9 mouse cellular contexts compared by ENCODE assay signal in genomic region chr7:19910421-19911291, GRCm38 (mm10). TPM values are rescaled to one million over a fixed set of nuclear protein-coding genes. Genes with fewer than 3 reads are reported as not detected.
DNase-seq lines count a peak whose midpoint lies in the region; ATAC-seq and TF ChIP-seq lines count a peak whose summit lies in the region.
"Had no signal": no experiment of that assay in that cellular context is flagged by ENCODE, and none has a peak within 500 bp of the region (broad histone marks: within the 10 kb centered on the region; RNA-seq: fewer than 3 reads in every experiment).

No protein-coding gene starts in this region.

- no peak overlapping the region for H3K9ac ChIP-seq in hindbrain, embryonic 15.5 days

- H3K36me3 ChIP-seq in hindbrain, embryonic 15.5 days, result peaks cover 31% of the 10 kb centered on the region

- ATAC-seq in Patski, result peak; percentile 56
- ATAC-seq in hindbrain, embryonic 15.5 days (ENCODE audit: low FRiP score, low read depth), result peak; percentile 84
- ATAC-seq in megakaryocyte, adult 5-6 weeks (ENCODE audit: poor library complexity, severe bottlenecking), result peak; percentile 96

- TF ChIP-seq CTCF in Patski (IDR thresholded peaks at IDR 0.05), result peak; percentile 81

- POLR2A ChIA-PET in Patski (lab: Charles Lee), result interaction anchor here (0.7 to 1.0 kb wide), 3 partner anchors 46 to 50 kb away, joined by 3 to 5 read pairs (median 3); no protein-coding TSS in a partner anchor

- no peak overlapping the region for H3K4me3 ChIP-seq in hindbrain, embryonic 15.5 days

- DNase-seq in Patski (ENCODE audit: low read depth, low spot score), result no peak
- peak; percentile 90 to 92 for DNase-seq in cerebellum, postnatal 10 days
- DNase-seq in frontal cortex, postnatal 36 days (ENCODE audit: low spot score in 2 of 2), result peak; percentile 74 to 82
- DNase-seq in left cerebral cortex, adult 11 months (ENCODE audit: low spot score), result peak; percentile 68
- DNase-seq in right cerebral cortex, adult 18-20 months, result peak; percentile 65
- peak; percentile 81 for DNase-seq in urinary bladder, postnatal 14 days (ENCODE audit: low spot score)

- WGBS in hindbrain, embryonic 15.5 days, result 52% methylated on average over 21 of the region's 21 CpGs

- no peak overlapping the region for H3K4me2 ChIP-seq in hindbrain, embryonic 15.5 days

- no peaks in the 10 kb centered on the region for H3K9me3 ChIP-seq in hindbrain, embryonic 15.5 days

- H3K27ac ChIP-seq in hindbrain, embryonic 15.5 days (replicated peaks), result no peak overlapping the region

- CTCF ChIA-PET in Patski (lab: Charles Lee), result interaction anchor here (0.7 to 3.1 kb wide), 10 partner anchors 10 to 71 kb away, joined by 3 to 17 read pairs (median 4); no protein-coding TSS in a partner anchor

- in situ Hi-C loops in Patski (cut with MboI; ENCODE audit: low pct_unique_long_range_greater_than_20kb), result loop anchor here (5.0 kb wide), 1 partner anchor 47 kb away; no protein-coding TSS in a partner anchor

- H3K4me1 ChIP-seq in hindbrain, embryonic 15.5 days (replicated peaks), result no peaks in the 10 kb centered on the region

- no peaks in the 10 kb centered on the region for H3K27me3 ChIP-seq in Patski
- H3K27me3 ChIP-seq in hindbrain, embryonic 15.5 days, result no peaks in the 10 kb centered on the region

RNA-seq across cellular contexts. Expression of gene Pvr, which starts 10.3 kb away (rescaled TPM):
- polyA plus RNA-seq in Patski (2021), result 38.0 TPM
- 9.6 and 10.0 TPM in 2 replicates for polyA plus RNA-seq in hindbrain, embryonic 15.5 days (2015; fragmentation: Nextera tagmentation; extraction: Ambion mirVana)
- 7.8 TPM in 2 replicates for total RNA-seq in megakaryocyte, adult 5-6 weeks (2015)
- 7.6 TPM in 2 replicates for total RNA-seq in megakaryocyte, adult 5-6 weeks (2017)

RNA-seq across cellular contexts. Expression of gene Ceacam19, which starts 22.9 kb away (rescaled TPM):
- polyA plus RNA-seq in Patski (2021), result 0.21 TPM
- not detected in 2 replicates for polyA plus RNA-seq in hindbrain, embryonic 15.5 days (2015; fragmentation: Nextera tagmentation; extraction: Ambion mirVana)
- 1.2 and 1.3 TPM in 2 replicates for total RNA-seq in megakaryocyte, adult 5-6 weeks (2015)
- total RNA-seq in megakaryocyte, adult 5-6 weeks (2017), result 1.6 and 2.4 TPM in 2 replicates
- polyA plus RNA-seq: liver, embryonic 16.5 days had no signal

RNA-seq across cellular contexts. Expression of gene Igsf23, which starts 39.9 kb away (rescaled TPM):
- polyA plus RNA-seq in Patski (2021), result 0.06 TPM
- polyA plus RNA-seq in hindbrain, embryonic 15.5 days (2015; fragmentation: Nextera tagmentation; extraction: Ambion mirVana), result not detected in 2 replicates
- total RNA-seq in megakaryocyte, adult 5-6 weeks (2015), result 0.31 TPM in 1 of 2 replicates, not detected in the other
- total RNA-seq in megakaryocyte, adult 5-6 weeks (2017), result 0.11 TPM in 1 of 2 replicates, not detected in the other

RNA-seq across cellular contexts. Expression of gene Ceacam16, which starts 49.6 kb away (rescaled TPM):
- not detected for polyA plus RNA-seq in Patski (2021)
- polyA plus RNA-seq in hindbrain, embryonic 15.5 days (2015; fragmentation: Nextera tagmentation; extraction: Ambion mirVana), result 0.92 and 2.0 TPM in 2 replicates
- total RNA-seq in megakaryocyte, adult 5-6 weeks (2015), result 0.47 and 0.75 TPM in 2 replicates
- 0.18 and 0.28 TPM in 2 replicates for total RNA-seq in megakaryocyte, adult 5-6 weeks (2017)
- polyA plus RNA-seq: liver, embryonic 16.5 days had no signal

RNA-seq across cellular contexts. Expression of gene Ceacam20, which starts 54.6 kb away (rescaled TPM):
- polyA plus RNA-seq in Patski (2021), result not detected
- polyA plus RNA-seq in hindbrain, embryonic 15.5 days (2015; fragmentation: Nextera tagmentation; extraction: Ambion mirVana), result not detected in 2 replicates
- not detected in 2 replicates for total RNA-seq in megakaryocyte, adult 5-6 weeks (2015)
- total RNA-seq in megakaryocyte, adult 5-6 weeks (2017), result not detected in 2 replicates
- polyA plus RNA-seq: liver, embryonic 16.5 days had no signal
